Comparison of ENCODE assay signal across 9 mouse cellular contexts in the genomic region with DNA sequence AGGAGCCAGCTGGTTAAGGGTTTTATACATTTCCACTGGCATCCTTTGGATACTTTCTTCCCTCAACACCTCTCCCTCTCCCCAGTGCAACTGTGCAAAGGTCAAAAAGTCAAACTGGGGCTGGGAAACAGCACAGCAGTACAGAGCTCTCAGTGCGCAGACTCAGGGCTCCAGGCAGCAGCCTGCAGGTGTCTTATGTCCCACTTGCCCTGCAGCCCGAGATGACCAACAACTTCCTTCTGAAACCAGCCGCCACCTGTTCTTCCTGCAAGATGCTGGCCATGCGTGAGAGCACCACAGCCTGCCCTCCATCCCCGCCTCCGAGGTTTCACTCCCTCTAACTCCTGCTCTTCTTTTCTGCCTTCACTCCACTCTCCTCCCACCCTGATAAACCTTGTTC. TPM values are rescaled to one million over a fixed set of nuclear protein-coding genes. Genes with fewer than 3 reads are reported as not detected.
DNase-seq lines count a peak whose midpoint lies in the region; ATAC-seq and TF ChIP-seq lines count a peak whose summit lies in the region.
"Had no signal": no experiment of that assay in that cellular context is flagged by ENCODE, and none has a peak within 500 bp of the region (broad histone marks: within the 10 kb centered on the region; RNA-seq: fewer than 3 reads in every experiment).

No protein-coding gene starts in this region.

- H3K27me3 ChIP-seq in CH12.LX (replicated peaks) = no peaks in the 10 kb centered on the region
- H3K27me3 ChIP-seq in forebrain, embryonic 16.5 days (replicated peaks; ENCODE audit: control insufficient read depth, insufficient read depth, low read length) = no peaks in the 10 kb centered on the region
- H3K27me3 ChIP-seq in limb, embryonic 11.5 days (ENCODE audit: control insufficient read depth, insufficient read depth, low read length) = no peaks in the 10 kb centered on the region
- no peaks in the 10 kb centered on the region for H3K27me3 ChIP-seq in neural tube, embryonic 13.5 days

- TF ChIP-seq POLR2A in CH12.LX (IDR thresholded peaks at IDR 0.05; ENCODE audit: low read depth, low read length) = peak; percentile 43; the same call in 1 of the 2 replicates

- ATAC-seq in forebrain, embryonic 16.5 days = no peak
- no peak for ATAC-seq in limb, embryonic 11.5 days (ENCODE audit: insufficient number of reproducible peaks, low FRiP score, low TSS enrichment, low read depth)
- ATAC-seq in neural tube, embryonic 13.5 days (ENCODE audit: low read depth) = no peak

- in situ Hi-C loops in CH12.LX (cut with MboI; ENCODE audit: low pct_ligation_motif_present, low pct_unique_long_range_greater_than_20kb, low sequenced_read_pairs) = no loop called here

- peaks cover 0 to 15% of the 10 kb centered on the region in 2 experiments for H3K36me3 ChIP-seq in CH12.LX (replicated peaks in 1 of 2; ENCODE audit: control insufficient read depth in 1 of 2, insufficient read depth in 1 of 2, low read length in 1 of 2)
- no peaks in the 10 kb centered on the region for H3K36me3 ChIP-seq in forebrain, embryonic 16.5 days (ENCODE audit: control insufficient read depth, insufficient read depth)
- H3K36me3 ChIP-seq in limb, embryonic 11.5 days (ENCODE audit: control insufficient read depth, insufficient read depth, low read length) = no peaks in the 10 kb centered on the region
- no peaks in the 10 kb centered on the region for H3K36me3 ChIP-seq in neural tube, embryonic 13.5 days

- H3K79me2 ChIP-seq in CH12.LX (replicated peaks; ENCODE audit: control insufficient read depth, extremely low read depth, insufficient read depth, poor library complexity, severe bottlenecking) = peaks cover 28% of the 10 kb centered on the region

- peak; percentile 41 for DNase-seq in cerebellum, adult 11-12 months
- no peak for DNase-seq in cerebellum, adult 11 months
- DNase-seq in CH12.LX (ENCODE audit: extremely low read depth) = peak; percentile 94
- DNase-seq in limb, embryonic 11.5 days (ENCODE audit: low spot score) = peak; percentile 72
- DNase-seq in frontal cortex, postnatal 25 days (ENCODE audit: low spot score in 2 of 2) = no peak
- DNase-seq in gastrocnemius, postnatal 10 days = no peak

- H3K9me3 ChIP-seq in CH12.LX (replicated peaks; ENCODE audit: low read length) = no peaks in the 10 kb centered on the region
- no peaks in the 10 kb centered on the region for H3K9me3 ChIP-seq in forebrain, embryonic 16.5 days (ENCODE audit: control insufficient read depth, low read length)
- H3K9me3 ChIP-seq in limb, embryonic 11.5 days (ENCODE audit: control insufficient read depth, low read length) = no peaks in the 10 kb centered on the region
- H3K9me3 ChIP-seq in neural tube, embryonic 13.5 days = no peaks in the 10 kb centered on the region

- no peak for TF ChIP-seq CTCF in CH12.LX (conservative IDR thresholded peaks at IDR 0.05 in 1 of 2, IDR thresholded peaks at IDR 0.05 in 1 of 2; ENCODE audit: low read depth in 2 of 2, low read length in 2 of 2)

- no peak; the same call in 1 of the 2 replicates for TF ChIP-seq RAD21 in CH12.LX (IDR thresholded peaks at IDR 0.05; ENCODE audit: low read depth, low read length)

- H3K9ac ChIP-seq in CH12.LX (ENCODE audit: insufficient read depth, low read depth) = no peak overlapping the region
- H3K9ac ChIP-seq in forebrain, embryonic 16.5 days (replicated peaks; ENCODE audit: low read depth, low read length) = no peak overlapping the region
- no peak overlapping the region for H3K9ac ChIP-seq in limb, embryonic 11.5 days (ENCODE audit: low read length)
- no peak overlapping the region for H3K9ac ChIP-seq in neural tube, embryonic 13.5 days

- dilution Hi-C loops in CH12.LX (cut with MboI; ENCODE audit: extremely low pct_ligation_motif_present, extremely low pct_unique_long_range_greater_than_20kb, low sequenced_read_pairs) = no loop called here

- H3K4me2 ChIP-seq in CH12.LX (ENCODE audit: insufficient read depth, low read depth, poor library complexity, severe bottlenecking) = 0 out of 2 replicates have a peak overlapping the region, but pooled peaks have one; percentile 7
- H3K4me2 ChIP-seq in forebrain, embryonic 16.5 days (ENCODE audit: low read length) = no peak overlapping the region
- H3K4me2 ChIP-seq in limb, embryonic 11.5 days (ENCODE audit: low read depth, severe bottlenecking) = no peak overlapping the region
- H3K4me2 ChIP-seq in neural tube, embryonic 13.5 days = 0 out of 2 replicates have a peak overlapping the region, but pooled peaks have one; percentile 11

- H3K27ac ChIP-seq in CH12.LX (ENCODE audit: insufficient read depth, low read depth) = peak overlapping the region; percentile 2; the same call in 1 of the 2 replicates
- H3K27ac ChIP-seq in forebrain, embryonic 16.5 days (ENCODE audit: low read length) = peak overlapping the region; percentile 1; the same call in 1 of the 2 replicates
- 0 out of 2 replicates have a peak overlapping the region, but pooled peaks have one; percentile 36 for H3K27ac ChIP-seq in limb, embryonic 11.5 days (replicated peaks; ENCODE audit: low read depth, low read length)
- H3K27ac ChIP-seq in neural tube, embryonic 13.5 days (replicated peaks) = peak overlapping the region; percentile 54

- H3K4me3 ChIP-seq in CH12.LX (replicated peaks in 1 of 3; ENCODE audit: low read depth in 2 of 3, low read length in 2 of 3, poor library complexity in 1 of 3) = no peak overlapping the region
- no peak overlapping the region for H3K4me3 ChIP-seq in forebrain, embryonic 16.5 days (replicated peaks; ENCODE audit: low read length)
- no peak overlapping the region for H3K4me3 ChIP-seq in limb, embryonic 11.5 days (ENCODE audit: low read depth, low read length)
- H3K4me3 ChIP-seq in neural tube, embryonic 13.5 days = no peak overlapping the region

- H3K4me1 ChIP-seq in CH12.LX (ENCODE audit: control insufficient read depth in 1 of 2, insufficient read depth in 2 of 2) = peaks cover 13 to 58% of the 10 kb centered on the region in 2 experiments
- peaks cover 27% of the 10 kb centered on the region for H3K4me1 ChIP-seq in forebrain, embryonic 16.5 days (replicated peaks; ENCODE audit: control insufficient read depth, insufficient read depth, low read length)
- H3K4me1 ChIP-seq in limb, embryonic 11.5 days (ENCODE audit: control insufficient read depth, insufficient read depth, low read length) = peaks cover 9% of the 10 kb centered on the region
- peaks cover 31% of the 10 kb centered on the region for H3K4me1 ChIP-seq in neural tube, embryonic 13.5 days (replicated peaks)

- peak; percentile 92 for TF ChIP-seq EP300 in CH12.LX (IDR thresholded peaks at IDR 0.05; ENCODE audit: low read length)

- WGBS in forebrain, embryonic 16.5 days = 54% methylated on average over 6 of the region's 6 CpGs
- WGBS in limb, embryonic 11.5 days = 24% methylated on average over 6 of the region's 6 CpGs
- 41% methylated on average over 6 of the region's 6 CpGs for WGBS in neural tube, embryonic 13.5 days

TF ChIP-seq in CH12.LX, 34 proteins besides CTCF, POLR2A, EP300 and RAD21 (continues in another document):
- TF ChIP-seq ZKSCAN1 (IDR thresholded peaks at IDR 0.05; ENCODE audit: borderline replicate concordance, low read depth, low read length) = no peak
- peak; percentile 79; the same call in 1 of the 2 replicates for TF ChIP-seq RCOR1 (conservative IDR thresholded peaks at IDR 0.05; ENCODE audit: low read depth, low read length)
- TF ChIP-seq IRF4 (IDR thresholded peaks at IDR 0.05; ENCODE audit: low read depth, low read length) = peak; percentile 91
- TF ChIP-seq KAT2A (IDR thresholded peaks at IDR 0.05; ENCODE audit: insufficient replicate concordance, low read length) = no peak
- TF ChIP-seq E2F4 (IDR thresholded peaks at IDR 0.05; ENCODE audit: insufficient replicate concordance, low read depth, low read length) = no peak
- TF ChIP-seq JUN (IDR thresholded peaks at IDR 0.05; ENCODE audit: insufficient read depth, low read depth, low read length) = peak; percentile 26; the same call in 1 of the 2 replicates
- no peak for TF ChIP-seq TBP (conservative IDR thresholded peaks at IDR 0.05; ENCODE audit: low read depth, low read length)
- no peak for TF ChIP-seq GABPA (IDR thresholded peaks at IDR 0.05; ENCODE audit: insufficient replicate concordance, low read depth, low read length)
- peak; percentile 87; the same call in 1 of the 2 replicates for TF ChIP-seq MYC (IDR thresholded peaks at IDR 0.05; ENCODE audit: low read depth, low read length)
- no peak for TF ChIP-seq MAZ (IDR thresholded peaks at IDR 0.05; ENCODE audit: low read depth, low read length)
- TF ChIP-seq USF1 (IDR thresholded peaks at IDR 0.05; ENCODE audit: low read depth, low read length) = no peak
- TF ChIP-seq JUND (conservative IDR thresholded peaks at IDR 0.05; ENCODE audit: low read depth, low read length) = no peak
- peak; percentile 86 for TF ChIP-seq BHLHE40 (IDR thresholded peaks at IDR 0.05; ENCODE audit: low read depth, low read length)
- no peak for TF ChIP-seq UBTF (IDR thresholded peaks at IDR 0.05; ENCODE audit: low read depth, low read length)
- peak; percentile 87 for TF ChIP-seq ETS1 (conservative IDR thresholded peaks at IDR 0.05; ENCODE audit: low read depth, low read length)

RNA-seq across cellular contexts. Expression of a gene that starts 5.6 kb away (rescaled TPM):
- 7.1 and 7.4 TPM in 2 replicates for total RNA-seq in CH12.LX (2012; rRNA removed)
- 2.4 and 3.0 TPM in 2 replicates for total RNA-seq in CH12.LX (2014; rRNA removed)
- polyA plus RNA-seq in CH12.LX (2012; ENCODE audit: insufficient read length, low read depth) = 5.0 and 5.9 TPM in 2 replicates
- polyA plus RNA-seq in forebrain, embryonic 16.5 days (2015; fragmentation: Nextera tagmentation; extraction: Ambion mirVana) = 8.8 and 10.0 TPM in 2 replicates
- 4.6 and 5.9 TPM in 2 replicates for polyA plus RNA-seq in limb, embryonic 11.5 days (2014; fragmentation: Nextera tagmentation; extraction: Ambion mirVana)
- 6.5 and 9.4 TPM in 2 replicates for polyA plus RNA-seq in neural tube, embryonic 13.5 days (2015; fragmentation: Nextera tagmentation; extraction: Ambion mirVana)
- total RNA-seq in gastrocnemius, postnatal 10 days (2021) = 10 to 100 TPM in 1 of 2 experiments, 1 to 10 TPM in 1; 8.7 to 15.1 TPM

RNA-seq across cellular contexts. Expression of a gene that starts 37.8 kb away (rescaled TPM):
- total RNA-seq in CH12.LX (2012; rRNA removed) (27.8 and 32.8 TPM in 2 replicates), CH12.LX (2014; rRNA removed) (19.4 and 21.6 TPM in 2 replicates)
- polyA plus RNA-seq in CH12.LX (2012; ENCODE audit: insufficient read length, low read depth) = 15.1 and 16.4 TPM in 2 replicates
- polyA plus RNA-seq in forebrain, embryonic 16.5 days (2015; fragmentation: Nextera tagmentation; extraction: Ambion mirVana) = 52.6 and 55.6 TPM in 2 replicates
- 73.0 and 73.3 TPM in 2 replicates for polyA plus RNA-seq in limb, embryonic 11.5 days (2014; fragmentation: Nextera tagmentation; extraction: Ambion mirVana)
- 70.7 and 75.4 TPM in 2 replicates for polyA plus RNA-seq in neural tube, embryonic 13.5 days (2015; fragmentation: Nextera tagmentation; extraction: Ambion mirVana)
- total RNA-seq in gastrocnemius, postnatal 10 days (2021) = 10 to 100 TPM; 15.4 to 17.7 TPM

RNA-seq across cellular contexts. Expression of a gene that starts 57.5 kb away (rescaled TPM):
- total RNA-seq in CH12.LX (2012; rRNA removed) (not detected in 2 replicates), CH12.LX (2014; rRNA removed) (not detected in 2 replicates)
- polyA plus RNA-seq in CH12.LX (2012; ENCODE audit: insufficient read length, low read depth) = not detected in 2 replicates
- not detected in 2 replicates for polyA plus RNA-seq in forebrain, embryonic 16.5 days (2015; fragmentation: Nextera tagmentation; extraction: Ambion mirVana)
- not detected in 2 replicates for polyA plus RNA-seq in limb, embryonic 11.5 days (2014; fragmentation: Nextera tagmentation; extraction: Ambion mirVana)
- not detected in 2 replicates for polyA plus RNA-seq in neural tube, embryonic 13.5 days (2015; fragmentation: Nextera tagmentation; extraction: Ambion mirVana)
- total RNA-seq in gastrocnemius, postnatal 10 days (2021) = not detected
- total RNA-seq: heart, adult 18-20 months had no signal

Comparison
In these comparisons a context has a peak if more than half of its experiments do, and no peak if none do; other contexts are left out.
1. DNase-seq: peak in cerebellum, adult 11-12 months (single experiment), CH12.LX (single experiment) and limb, embryonic 11.5 days (single experiment); none in cerebellum, adult 11 months (single experiment), frontal cortex, postnatal 25 days (0 of 2) and gastrocnemius, postnatal 10 days (single experiment).
2. H3K27ac ChIP-seq: peak in every context shown above with its lines; median percentile 54 in neural tube, embryonic 13.5 days; 36 in limb, embryonic 11.5 days; 2 in CH12.LX; 1 in forebrain, embryonic 16.5 days.
3. H3K4me2 ChIP-seq: peak in CH12.LX (single experiment) and neural tube, embryonic 13.5 days (single experiment); none in forebrain, embryonic 16.5 days (single experiment) and limb, embryonic 11.5 days (single experiment).